Mouse (Mus musculus): ENCODE measurements around the gene Tox2.

The Tox2 gene

DNA sequence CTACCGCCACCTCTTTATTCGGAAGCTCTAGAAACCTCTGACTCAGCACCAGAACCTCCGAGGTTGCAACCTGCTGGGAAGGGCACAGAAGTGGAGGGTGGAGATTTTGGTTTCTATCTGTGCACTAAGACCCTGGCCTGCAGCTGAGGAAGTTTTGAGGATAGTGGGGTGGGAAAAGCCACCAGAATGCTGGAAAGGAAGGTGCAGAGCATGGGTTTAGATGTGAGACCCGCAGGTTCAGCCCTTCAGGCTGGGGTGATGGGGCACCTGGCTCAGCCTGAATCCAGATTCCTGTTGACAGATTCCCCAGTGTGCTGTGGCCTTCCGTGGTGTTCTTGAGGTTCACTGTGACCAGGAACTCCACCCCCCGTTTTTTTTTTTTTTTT lies 2.3 kb downstream of the Tox2 start:
- DNase-seq (ENCODE audit: low spot score in 2 of 2), result no peak

DNA sequence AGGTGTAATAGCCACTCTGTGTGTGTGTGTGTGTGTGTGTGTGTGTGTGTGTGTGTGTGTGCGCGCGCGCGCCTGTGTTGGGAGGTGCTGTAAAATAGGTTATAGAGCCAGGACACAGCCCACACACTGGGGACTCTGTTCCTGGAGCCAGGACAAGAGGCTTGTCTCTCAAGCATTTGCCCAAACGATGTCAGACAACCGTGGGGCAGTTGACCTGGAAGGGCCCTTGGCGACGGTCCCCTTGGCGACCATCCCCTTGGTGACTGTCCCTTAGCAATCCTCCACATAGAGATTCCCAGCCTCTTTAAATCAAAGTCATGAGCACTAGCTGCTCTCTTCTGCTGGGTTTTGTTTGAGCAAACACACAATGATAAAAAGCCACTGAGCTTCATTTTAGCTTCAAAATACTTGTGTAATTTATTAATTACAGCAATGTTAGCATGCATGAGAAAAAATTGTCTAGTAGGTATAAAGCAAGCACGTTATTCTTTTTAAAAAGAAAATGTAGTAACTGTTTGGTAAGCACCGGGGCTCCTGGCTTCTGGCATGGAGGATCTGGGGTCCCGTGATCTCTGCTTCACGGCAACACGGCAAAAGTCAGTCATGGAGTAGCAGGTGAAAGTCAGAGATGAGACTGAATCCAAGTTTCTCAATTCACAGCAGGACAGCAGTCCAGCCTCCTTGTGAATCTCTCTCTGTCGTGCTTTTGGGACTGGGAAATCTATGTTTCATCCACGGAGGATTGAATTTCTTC lies 3.0 kb downstream of the Tox2 start:
- peak in 1 of 2 experiments; percentile 64 for DNase-seq (ENCODE audit: low spot score in 2 of 2)

DNA sequence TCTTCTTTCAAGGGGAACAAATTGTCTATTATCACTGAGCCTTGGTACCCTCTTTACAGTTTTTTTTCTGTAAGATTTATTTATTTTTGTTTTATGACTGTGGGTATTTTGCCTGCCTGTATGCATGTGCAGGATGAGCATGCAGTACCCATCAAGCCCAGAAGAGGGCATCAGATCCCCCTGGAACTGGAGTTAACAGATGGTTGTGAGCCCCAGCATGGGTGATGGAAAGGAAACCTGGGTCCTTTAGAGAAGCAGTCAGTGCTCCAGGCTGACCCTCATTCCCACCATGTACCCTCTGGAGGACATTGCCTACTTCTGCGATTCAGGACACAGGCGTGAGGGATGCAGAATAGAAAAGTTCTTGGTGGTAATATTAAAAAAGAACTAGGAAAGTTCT lies 4.4 kb downstream of the Tox2 start:
- DNase-seq (ENCODE audit: low spot score in 2 of 2), result peak in 1 of 2 experiments; percentile 41

DNA sequence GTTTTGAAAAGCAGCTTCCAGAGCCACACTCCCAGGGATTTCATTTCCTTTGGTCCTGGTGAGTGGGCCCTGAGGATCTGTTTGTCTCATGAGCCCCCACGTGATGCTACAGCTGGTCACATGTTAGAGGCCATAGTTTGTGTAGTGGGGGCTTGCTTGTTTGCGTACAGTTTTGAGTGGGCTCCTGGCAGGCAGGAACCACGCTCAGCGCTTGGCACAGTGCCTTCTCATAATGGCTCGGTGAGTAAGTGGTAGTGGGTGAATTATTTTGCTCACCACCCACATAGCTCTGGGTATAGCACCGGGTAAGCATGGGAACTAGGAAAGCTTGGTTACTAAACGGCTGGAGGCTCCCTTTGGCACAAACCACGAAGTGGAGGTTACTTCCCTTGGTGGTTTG lies 6.2 kb downstream of the Tox2 start:
- DNase-seq (ENCODE audit: low spot score in 2 of 2), result no peak

DNA sequence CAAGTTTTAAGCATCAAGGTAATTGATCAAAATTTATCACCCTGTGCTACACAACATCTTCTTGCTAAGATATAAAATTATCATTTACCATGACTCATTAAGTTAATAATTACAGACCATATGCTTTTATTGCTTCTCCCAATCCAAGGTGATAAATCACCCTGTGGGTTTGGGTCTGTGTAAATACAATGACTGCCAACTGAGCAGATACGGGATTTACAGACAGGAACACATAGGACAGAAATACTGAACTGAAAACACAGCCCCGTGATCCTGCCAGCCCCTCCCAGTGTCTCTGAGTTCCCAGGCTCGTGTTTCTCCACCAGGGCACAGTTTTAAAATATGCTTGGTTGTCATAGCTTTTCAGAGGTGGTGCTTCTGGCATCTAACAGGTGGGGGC lies 10.2 kb downstream of the Tox2 start:
- no peak for DNase-seq (ENCODE audit: low spot score in 2 of 2)

DNA sequence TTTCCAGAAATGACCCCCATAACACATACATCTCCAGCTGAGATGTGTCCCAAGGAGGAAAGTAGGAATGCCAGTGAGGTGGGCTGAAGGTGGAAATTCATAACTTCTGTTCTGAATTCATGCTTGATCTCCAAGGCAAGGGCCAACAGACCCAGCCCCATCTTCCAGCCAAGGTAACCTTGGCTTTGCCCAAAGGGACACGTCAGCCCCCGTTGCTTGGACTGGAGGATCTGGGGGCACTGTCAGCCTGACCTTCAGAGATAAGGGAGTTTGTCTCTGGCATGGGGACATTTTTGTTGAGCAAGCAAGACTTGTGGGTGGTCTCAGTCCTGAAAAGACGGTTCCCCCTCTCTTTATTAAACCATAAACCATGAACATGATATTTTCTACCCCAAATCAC lies 15.2 kb downstream of the Tox2 start:
- DNase-seq (ENCODE audit: low spot score in 2 of 2), result no peak

DNA sequence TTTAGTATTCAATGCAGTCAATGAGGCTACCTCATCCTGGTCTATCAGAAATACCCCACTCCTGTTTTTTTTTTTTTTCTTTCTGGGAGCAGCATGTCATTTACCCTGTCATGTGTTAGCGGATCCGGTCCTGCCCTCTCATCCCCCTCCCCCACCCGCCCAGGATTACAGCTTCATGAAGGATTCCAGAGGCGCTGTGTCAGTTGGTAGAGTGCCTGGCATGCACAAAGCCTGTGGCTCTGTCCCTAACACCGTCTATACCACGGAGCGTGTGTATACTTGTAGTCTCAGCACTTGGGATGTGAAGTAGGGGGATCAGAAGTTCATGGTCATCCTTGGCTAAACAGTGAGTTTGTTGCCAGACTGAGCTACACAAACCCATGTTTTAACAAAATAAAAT lies 15.6 kb downstream of the Tox2 start:
- DNase-seq (ENCODE audit: low spot score in 2 of 2), result no peak

DNA sequence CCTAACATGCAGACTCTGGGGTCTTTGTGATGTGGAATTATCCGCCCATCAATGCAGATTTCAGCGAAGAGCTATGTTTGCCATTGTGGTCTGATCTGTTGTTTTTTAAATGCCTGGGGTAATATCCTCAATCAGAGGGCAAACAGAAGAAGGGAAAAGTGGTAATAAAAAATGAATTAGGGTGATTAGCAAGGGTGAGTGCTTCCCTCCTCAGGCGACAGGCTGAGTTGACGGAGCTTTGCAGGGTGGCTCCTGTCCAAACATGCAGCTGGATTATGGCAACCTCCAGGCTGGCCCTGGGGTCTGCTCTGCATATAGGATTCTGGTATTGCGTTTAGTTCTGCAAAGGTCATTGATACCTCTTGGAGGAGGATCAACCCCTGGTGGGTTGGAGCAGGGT lies 16.5 kb downstream of the Tox2 start:
- no peak for DNase-seq (ENCODE audit: low spot score in 2 of 2)

DNA sequence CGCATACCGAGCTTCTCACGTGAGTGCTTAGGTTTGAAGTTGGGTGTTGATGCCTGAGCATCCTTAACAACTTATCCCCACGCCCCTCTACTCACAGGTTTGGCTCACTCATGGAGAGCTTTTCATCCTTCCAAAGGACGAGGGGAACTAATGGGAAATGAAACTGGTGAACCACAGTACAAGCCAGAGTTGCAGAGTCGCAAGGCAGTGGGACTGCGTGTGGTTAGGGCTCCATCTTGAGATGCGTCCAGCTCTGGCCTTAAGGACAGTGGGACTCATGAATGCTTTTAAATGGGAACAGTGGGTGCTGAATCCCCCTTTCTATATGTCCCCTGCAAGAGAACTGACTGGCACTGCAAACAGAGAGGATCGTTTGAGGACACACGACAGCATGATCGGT lies 17.8 kb downstream of the Tox2 start:
- DNase-seq (ENCODE audit: low spot score in 2 of 2), result no peak

DNA sequence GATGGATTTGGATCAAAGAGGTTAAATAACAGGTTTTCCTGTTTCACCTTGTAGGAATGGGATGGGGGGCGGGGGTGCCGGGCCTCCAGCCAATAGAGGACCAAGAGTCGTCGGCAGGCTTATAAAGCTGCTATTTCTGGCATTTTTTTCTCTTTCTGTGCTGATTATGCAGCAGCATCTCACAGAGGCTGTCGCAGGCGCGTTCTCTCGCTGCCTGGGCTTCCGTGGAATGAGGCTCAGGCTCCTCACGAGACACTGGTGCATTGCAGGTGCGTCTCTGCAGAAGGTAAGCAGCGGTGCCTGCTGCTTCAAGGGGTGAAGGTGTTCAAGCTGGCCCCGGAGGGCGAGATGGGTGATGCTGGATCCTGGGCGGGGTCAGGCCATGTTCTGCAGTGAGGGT lies 22.4 kb downstream of the Tox2 start:
- DNase-seq (ENCODE audit: low spot score in 2 of 2), result no peak

DNA sequence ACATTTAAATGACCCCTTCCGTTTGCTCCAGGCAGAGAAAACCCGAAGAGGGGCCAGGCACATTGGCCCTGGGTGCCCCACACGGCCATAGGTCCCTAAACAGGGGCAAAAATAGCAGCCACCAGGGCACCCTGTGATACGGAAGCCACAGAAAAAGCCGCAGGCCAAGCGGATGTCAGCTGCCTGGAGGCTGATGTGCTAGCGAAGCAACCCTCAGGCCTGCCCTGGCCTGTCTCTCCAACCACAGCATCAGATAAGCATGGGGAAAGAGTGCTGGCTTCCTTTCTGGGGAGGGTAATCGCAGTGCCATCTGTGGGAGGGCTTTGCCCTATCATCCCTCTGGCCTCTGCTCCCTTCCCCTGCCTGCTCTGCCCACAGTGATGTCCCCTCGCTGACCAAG lies 26.1 kb downstream of the Tox2 start:
- no peak for DNase-seq (ENCODE audit: low spot score in 2 of 2)

DNA sequence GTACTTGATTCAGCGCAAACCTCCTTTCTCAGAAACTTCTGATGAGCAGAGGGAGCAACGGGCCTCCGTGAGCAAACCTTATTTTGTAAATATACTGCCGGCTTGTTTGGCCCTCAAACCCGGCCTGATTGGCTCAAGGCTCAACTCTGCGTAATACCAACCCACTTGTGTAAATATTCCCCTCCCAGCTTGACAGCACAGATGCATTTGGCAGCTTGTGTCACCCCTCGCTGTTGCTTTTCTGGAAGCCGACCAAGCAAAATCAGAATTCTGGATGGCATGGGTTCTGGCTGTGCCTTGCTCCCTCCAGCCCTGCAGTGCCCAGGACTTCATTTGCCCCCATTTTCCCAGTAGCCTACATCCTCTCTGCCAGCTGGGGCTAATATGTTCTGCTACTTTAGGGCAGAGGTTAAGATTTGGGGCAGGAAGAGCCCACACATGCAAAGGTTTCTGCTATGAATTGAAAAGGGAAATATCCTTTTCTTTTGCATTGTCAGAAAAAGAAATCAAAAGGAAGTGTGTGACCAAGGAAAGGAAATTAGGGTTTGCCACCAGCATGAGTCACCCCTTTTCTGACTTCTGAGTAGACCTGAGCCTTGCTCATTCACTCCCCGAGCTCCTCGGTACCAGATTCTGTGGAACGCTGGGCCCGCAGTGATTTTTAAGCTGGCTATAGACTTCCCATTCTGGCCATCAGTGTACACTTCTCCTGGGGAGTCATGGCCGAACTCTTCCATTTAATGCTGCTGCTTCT lies 29.0 kb downstream of the Tox2 start:
- DNase-seq (ENCODE audit: low spot score in 2 of 2), result peak in 1 of 2 experiments; percentile 53

DNA sequence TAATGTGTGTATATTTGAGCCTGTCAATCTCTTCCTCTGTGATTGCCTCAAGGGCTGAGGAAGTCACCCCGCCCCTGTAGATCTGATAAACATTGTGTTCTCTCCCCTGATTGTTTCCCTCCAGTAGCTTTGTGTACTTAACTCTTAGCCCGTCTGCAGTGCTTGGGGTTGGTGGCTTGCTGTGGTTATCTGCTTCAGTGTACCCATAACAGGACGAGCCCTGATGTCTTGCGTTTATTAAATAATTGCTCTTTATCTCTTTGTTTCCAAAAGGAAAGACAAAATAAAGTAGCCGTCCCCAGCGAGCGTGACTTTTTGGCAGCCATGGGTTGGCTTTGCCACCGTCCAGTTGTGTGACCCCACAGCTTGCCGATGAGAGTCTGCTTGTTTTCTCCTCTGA lies 30.7 kb downstream of the Tox2 start:
- no peak for DNase-seq (ENCODE audit: low spot score in 2 of 2)

DNA sequence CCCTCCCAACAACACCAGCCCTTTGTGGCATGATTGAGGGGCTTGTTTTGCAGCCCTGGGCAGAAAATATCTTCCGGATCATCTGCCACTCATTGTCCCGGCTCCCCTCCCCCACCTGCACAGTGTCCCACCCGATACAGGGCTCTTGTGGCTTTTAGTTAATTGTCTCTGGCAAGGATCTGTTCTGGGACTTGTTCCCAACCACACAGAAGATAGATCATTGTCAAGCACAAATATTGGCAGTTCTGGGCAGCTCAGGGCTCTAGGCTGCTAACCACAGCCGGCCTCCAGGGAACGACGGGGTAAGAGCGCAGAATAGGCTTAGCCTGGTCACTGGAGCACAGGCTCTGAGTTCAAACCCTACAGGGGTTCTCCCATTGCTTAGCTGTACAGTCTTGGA lies 33.1 kb downstream of the Tox2 start:
- DNase-seq (ENCODE audit: low spot score in 2 of 2), result peak in 1 of 2 experiments; percentile 36

DNA sequence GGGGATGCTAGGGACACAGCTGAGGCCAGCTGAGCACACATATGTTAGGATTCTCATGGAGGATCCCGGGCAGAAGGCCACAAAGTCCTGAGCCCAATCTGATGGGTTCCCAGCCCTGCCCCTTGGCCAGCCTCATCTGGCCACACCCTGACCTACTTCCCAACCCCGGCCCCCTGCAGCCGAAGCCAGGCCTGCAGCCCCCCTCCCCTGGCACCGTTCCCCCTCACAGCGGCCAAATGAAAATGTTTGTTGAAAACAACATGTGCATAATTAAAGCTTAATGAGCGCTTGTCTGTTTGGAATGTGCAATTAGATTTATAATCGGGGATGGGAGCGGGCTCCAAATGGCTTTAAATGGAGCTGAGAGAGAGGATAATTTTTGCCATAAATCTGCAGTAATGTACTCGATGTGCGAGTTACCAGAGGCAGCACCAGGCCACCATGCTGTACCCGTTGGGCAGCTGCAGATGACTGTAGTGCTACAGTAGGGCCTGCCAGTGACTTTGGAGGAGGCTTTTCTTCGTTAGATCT lies 35.1 kb downstream of the Tox2 start:
- DNase-seq (ENCODE audit: low spot score in 2 of 2), result peak in 1 of 2 experiments; percentile 66

DNA sequence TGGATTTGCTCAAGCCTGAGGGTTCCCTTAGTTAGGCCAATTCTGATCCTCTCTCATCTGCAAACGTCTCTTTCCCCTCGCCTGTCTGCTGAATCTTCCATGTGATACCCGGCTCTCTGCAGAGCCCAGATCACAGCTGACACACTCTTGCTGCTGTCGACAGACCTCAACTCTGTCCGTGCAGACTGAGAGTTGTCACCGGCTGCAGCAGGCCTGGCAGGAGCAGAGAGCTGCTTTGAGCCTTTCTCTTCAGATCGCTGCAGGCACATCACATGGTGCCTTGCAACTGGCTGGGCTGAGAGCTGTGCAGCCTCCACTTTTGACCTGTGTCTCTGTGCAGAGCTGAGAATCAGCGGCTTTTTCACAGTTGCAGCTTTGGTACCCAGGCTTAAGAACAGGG lies 37.0 kb downstream of the Tox2 start:
- DNase-seq (ENCODE audit: low spot score in 2 of 2), result no peak

DNA sequence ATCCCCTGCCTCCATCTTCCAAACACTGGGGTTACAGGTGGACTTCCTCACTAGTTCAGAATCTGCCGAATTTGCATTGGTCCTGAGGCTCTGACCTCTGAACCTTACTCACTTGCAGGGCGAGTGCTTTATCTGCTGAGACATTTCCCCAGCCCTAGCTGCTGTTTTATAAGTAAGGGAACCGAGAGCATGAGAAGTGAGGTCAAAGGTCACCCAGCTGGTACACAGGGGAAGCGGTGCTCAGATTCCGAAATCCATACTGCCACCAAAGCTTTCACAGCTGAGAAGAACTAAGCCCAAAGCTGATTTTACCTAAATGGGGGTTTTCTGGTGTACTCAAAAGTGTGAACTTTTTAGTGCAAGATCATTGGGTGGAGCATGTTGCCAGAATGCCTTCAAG lies 38.9 kb downstream of the Tox2 start:
- no peak for DNase-seq (ENCODE audit: low spot score in 2 of 2)

DNA sequence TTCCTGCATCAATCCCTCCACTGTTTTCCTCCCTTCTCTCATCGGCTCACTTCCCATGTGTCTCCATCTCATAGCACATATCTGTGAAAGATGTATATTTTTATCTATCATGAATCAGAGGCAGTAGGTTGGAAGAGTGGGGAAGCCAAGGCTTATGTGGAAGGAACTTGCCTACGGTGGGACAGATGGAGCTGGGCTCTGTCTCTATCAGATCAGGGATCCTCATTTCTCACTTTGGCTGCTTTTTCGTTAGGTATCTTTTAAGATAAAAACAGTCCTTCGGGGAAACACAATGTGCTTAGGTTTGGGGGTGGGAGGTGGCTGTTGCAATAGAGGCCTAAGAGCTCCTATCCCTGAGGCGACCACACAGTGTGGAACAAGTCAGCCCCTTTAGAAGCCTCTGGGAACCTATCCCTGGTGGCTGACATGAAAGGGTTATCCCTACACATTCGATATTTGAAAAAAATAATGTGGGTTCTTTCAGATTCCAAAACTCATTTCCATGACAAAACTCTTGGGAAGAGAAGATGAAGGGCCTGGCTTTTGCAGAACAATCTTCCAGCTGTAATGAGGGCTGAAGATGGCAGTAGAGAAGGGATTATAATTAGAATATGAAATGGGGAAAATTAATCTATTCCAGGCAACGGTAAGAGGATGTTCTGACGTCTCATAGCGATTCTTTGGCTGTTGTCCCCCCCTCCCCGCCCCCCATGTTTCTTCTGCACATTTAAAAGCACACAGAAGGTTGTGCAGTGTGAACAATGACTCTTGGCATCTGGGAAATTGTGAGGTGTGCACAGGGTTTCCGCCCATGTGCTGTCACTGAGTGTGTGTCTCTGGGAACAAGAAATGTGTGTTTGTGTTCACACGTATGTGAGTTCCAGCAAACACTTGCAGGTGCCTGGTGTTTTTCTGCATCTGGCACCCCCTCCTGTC lies 41.3 kb downstream of the Tox2 start:
- no peak for DNase-seq (ENCODE audit: low spot score in 2 of 2)

DNA sequence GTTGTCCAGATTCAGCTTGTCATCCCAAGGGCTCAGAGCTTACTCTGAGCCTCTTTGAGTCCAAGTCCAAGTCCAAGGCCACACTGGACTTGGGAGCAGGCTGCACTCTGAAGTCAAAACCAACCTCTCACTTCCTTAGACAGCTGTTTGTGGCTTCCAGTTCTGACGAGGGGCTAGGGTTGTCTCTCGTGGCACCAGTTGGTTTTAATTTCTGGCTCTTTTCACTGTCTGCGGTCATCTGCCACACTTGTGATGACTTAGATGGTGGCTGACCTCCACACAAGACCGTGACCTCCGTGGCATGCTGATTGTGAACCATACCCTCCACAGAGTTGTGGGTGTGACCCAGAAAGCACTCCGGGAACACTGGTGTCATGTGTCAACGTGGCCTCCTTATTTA lies 46.0 kb downstream of the Tox2 start:
- no peak for DNase-seq (ENCODE audit: low spot score in 2 of 2)

DNA sequence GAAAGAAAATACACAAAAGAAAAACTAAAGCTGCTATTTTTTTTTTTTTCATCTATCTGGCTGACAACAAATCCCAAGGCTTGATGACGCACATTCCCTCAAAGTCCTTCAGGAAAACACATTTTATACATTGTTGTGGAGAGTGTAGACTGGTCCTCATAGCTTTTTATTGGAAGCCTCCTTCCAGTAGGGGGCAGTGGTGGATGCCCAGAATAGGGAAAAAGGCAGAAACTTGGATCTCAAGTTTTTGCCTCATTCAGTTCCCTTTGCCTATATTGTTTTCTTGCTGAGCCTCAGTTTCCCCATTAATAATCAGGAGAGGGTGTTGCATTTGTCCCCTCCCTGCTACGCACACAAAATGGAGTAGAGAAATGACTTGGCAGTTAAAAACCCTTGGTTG lies 49.7 kb downstream of the Tox2 start:
- no peak for DNase-seq (ENCODE audit: low spot score in 2 of 2)

DNA sequence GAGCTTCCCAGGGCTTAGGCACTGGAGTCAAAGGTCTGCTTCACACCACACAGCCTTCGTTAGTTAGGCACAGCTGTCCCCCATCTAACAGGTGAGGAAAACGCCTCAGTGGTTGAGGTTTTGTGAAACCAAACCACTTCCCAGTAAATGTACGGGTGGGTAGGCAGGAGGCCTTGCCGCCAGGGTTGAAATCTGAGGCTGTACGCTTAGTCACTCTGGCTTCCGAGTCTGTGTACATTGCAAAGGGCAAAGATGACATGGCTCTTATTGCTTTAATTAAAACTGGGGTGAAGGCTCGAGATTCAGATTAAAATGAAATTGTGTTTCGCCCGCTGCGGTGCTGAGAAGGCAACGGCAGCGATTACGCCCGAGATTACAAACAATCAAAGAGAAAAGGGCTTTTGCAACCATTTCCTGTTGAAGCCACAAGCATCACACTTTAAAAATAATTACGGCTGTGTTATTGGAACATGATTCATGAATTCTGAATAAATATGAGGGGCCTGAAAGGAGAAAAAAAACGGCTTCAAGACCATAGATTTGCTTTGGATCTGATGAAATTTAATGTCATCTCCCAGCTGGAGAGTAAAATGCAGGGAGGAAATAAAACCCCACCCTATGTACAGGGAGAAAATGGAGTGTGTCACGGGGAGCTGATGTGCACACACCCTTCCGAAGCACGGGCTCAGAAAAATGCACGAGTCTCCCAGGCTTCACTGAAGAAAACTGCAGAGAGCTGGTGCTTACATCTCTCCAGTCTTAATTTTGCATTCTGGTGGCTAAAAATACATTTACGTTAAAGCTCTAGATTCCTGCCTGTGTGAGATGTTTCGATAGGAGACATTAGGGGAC lies 50.5 kb downstream of the Tox2 start:
- DNase-seq (ENCODE audit: low spot score in 2 of 2), result no peak
